Comparison of ENCODE assay signal across 12 mouse cellular contexts in genomic region chr2:73659041-73659440, GRCm38 (mm10).
DNase-seq lines count a peak whose midpoint lies in the region; ATAC-seq and TF ChIP-seq lines count a peak whose summit lies in the region.
"Had no signal": no experiment of that assay in that cellular context is flagged by ENCODE, and none has a peak within 500 bp of the region (broad histone marks: within the 10 kb centered on the region; RNA-seq: fewer than 3 reads in every experiment).

No protein-coding gene starts in this region.

- no peak for TF ChIP-seq EP300 in MEL (IDR thresholded peaks at IDR 0.05; ENCODE audit: low read depth in 1 of 2, low read length in 2 of 2)

- H3K36me3 ChIP-seq in forebrain, embryonic 13.5 days (ENCODE audit: poor library complexity, severe bottlenecking): no peaks in the 10 kb centered on the region
- no peaks in the 10 kb centered on the region for H3K36me3 ChIP-seq in forebrain, embryonic 12.5 days (replicated peaks)
- H3K36me3 ChIP-seq in hindbrain, embryonic 13.5 days: no peaks in the 10 kb centered on the region
- no peaks in the 10 kb centered on the region for H3K36me3 ChIP-seq in hindbrain, embryonic 11.5 days (ENCODE audit: control insufficient read depth, insufficient read depth, low read length)
- H3K36me3 ChIP-seq in MEL (ENCODE audit: control insufficient read depth in 1 of 2, insufficient read depth in 2 of 2, low read length in 2 of 2): no peaks in the 10 kb centered on the region
- H3K36me3 ChIP-seq in midbrain, embryonic 14.5 days (ENCODE audit: control insufficient read depth, insufficient read depth, low read length): no peaks in the 10 kb centered on the region

- H3K4me1 ChIP-seq in forebrain, embryonic 13.5 days: peaks cover 40% of the 10 kb centered on the region
- peaks cover 44% of the 10 kb centered on the region for H3K4me1 ChIP-seq in forebrain, embryonic 12.5 days
- peaks cover 38% of the 10 kb centered on the region for H3K4me1 ChIP-seq in hindbrain, embryonic 13.5 days (replicated peaks)
- H3K4me1 ChIP-seq in hindbrain, embryonic 11.5 days (replicated peaks; ENCODE audit: control insufficient read depth, insufficient read depth, low read length): peaks cover 3% of the 10 kb centered on the region; the same call in 1 of the 2 replicates
- no peaks in the 10 kb centered on the region for H3K4me1 ChIP-seq in MEL (ENCODE audit: control insufficient read depth in 1 of 2, insufficient read depth in 2 of 2, low read length in 2 of 2)
- H3K4me1 ChIP-seq in midbrain, embryonic 14.5 days (ENCODE audit: control insufficient read depth, insufficient read depth, low read length): peaks cover 40% of the 10 kb centered on the region

- no peak for TF ChIP-seq CTCF in MEL (IDR thresholded peaks at IDR 0.05 in 2 of 3, conservative IDR thresholded peaks at IDR 0.05 in 1 of 3; ENCODE audit: control insufficient read depth in 1 of 3, insufficient read depth in 1 of 3, low read depth in 2 of 3, low read length in 3 of 3, poor library complexity in 1 of 3, severe bottlenecking in 1 of 3)

- no peak overlapping the region for H3K4me2 ChIP-seq in forebrain, embryonic 13.5 days
- no peak overlapping the region for H3K4me2 ChIP-seq in forebrain, embryonic 12.5 days
- peak overlapping the region; percentile 49; the same call in 1 of the 2 replicates for H3K4me2 ChIP-seq in hindbrain, embryonic 13.5 days
- no peak overlapping the region for H3K4me2 ChIP-seq in hindbrain, embryonic 11.5 days (replicated peaks; ENCODE audit: low read depth, low read length)
- H3K4me2 ChIP-seq in midbrain, embryonic 14.5 days (ENCODE audit: low read length): peak overlapping the region; percentile 53

- H3K4me3 ChIP-seq in forebrain, embryonic 13.5 days: no peak overlapping the region
- no peak overlapping the region for H3K4me3 ChIP-seq in forebrain, embryonic 12.5 days (replicated peaks)
- no peak overlapping the region for H3K4me3 ChIP-seq in hindbrain, embryonic 13.5 days
- H3K4me3 ChIP-seq in hindbrain, embryonic 11.5 days (ENCODE audit: low read depth, low read length): no peak overlapping the region
- peak overlapping the region; percentile 58 to 63 for H3K4me3 ChIP-seq in MEL (ENCODE audit: control insufficient read depth in 1 of 2, insufficient read depth in 1 of 2, low read depth in 2 of 2, low read length in 2 of 2)
- H3K4me3 ChIP-seq in midbrain, embryonic 14.5 days (replicated peaks; ENCODE audit: low read depth, low read length): no peak overlapping the region
- H3K4me3 ChIP-seq: myocyte had no signal

- H3K27me3 ChIP-seq in forebrain, embryonic 13.5 days: no peaks in the 10 kb centered on the region
- H3K27me3 ChIP-seq in forebrain, embryonic 12.5 days: no peaks in the 10 kb centered on the region
- no peaks in the 10 kb centered on the region for H3K27me3 ChIP-seq in hindbrain, embryonic 13.5 days
- H3K27me3 ChIP-seq in hindbrain, embryonic 11.5 days (ENCODE audit: control insufficient read depth, insufficient read depth, low read length): no peaks in the 10 kb centered on the region
- H3K27me3 ChIP-seq in MEL (ENCODE audit: control insufficient read depth in 1 of 2, insufficient read depth in 2 of 2, low read length in 2 of 2): no peaks in the 10 kb centered on the region
- H3K27me3 ChIP-seq in midbrain, embryonic 14.5 days (ENCODE audit: control insufficient read depth, insufficient read depth, low read length): no peaks in the 10 kb centered on the region

- no peak for ATAC-seq in forebrain, embryonic 13.5 days
- no peak for ATAC-seq in forebrain, embryonic 12.5 days (ENCODE audit: low FRiP score)
- ATAC-seq in hindbrain, embryonic 13.5 days (ENCODE audit: low FRiP score): no peak
- ATAC-seq in hindbrain, embryonic 11.5 days (ENCODE audit: low FRiP score): no peak
- no peak for ATAC-seq in midbrain, embryonic 14.5 days (ENCODE audit: low FRiP score, low TSS enrichment)
- ATAC-seq in megakaryocyte, adult 5-6 weeks (ENCODE audit: poor library complexity, severe bottlenecking): no peak
- ATAC-seq: liver, postnatal 0 days had no signal

- WGBS in forebrain, embryonic 13.5 days: 63% methylated on average over 8 of the region's 8 CpGs
- 75% methylated on average over 8 of the region's 8 CpGs for WGBS in forebrain, embryonic 12.5 days
- 51% methylated on average over 8 of the region's 8 CpGs for WGBS in hindbrain, embryonic 13.5 days
- 75% methylated on average over 8 of the region's 8 CpGs for WGBS in hindbrain, embryonic 11.5 days
- WGBS in midbrain, embryonic 14.5 days: 25% methylated on average over 8 of the region's 8 CpGs

- peak overlapping the region; percentile 8; the same call in 1 of the 2 replicates for H3K9ac ChIP-seq in forebrain, embryonic 13.5 days
- no peak overlapping the region for H3K9ac ChIP-seq in forebrain, embryonic 12.5 days
- no peak overlapping the region for H3K9ac ChIP-seq in hindbrain, embryonic 13.5 days
- no peak overlapping the region for H3K9ac ChIP-seq in hindbrain, embryonic 11.5 days (ENCODE audit: low read depth, low read length)
- H3K9ac ChIP-seq in MEL (ENCODE audit: control insufficient read depth, low read depth, low read length, poor library complexity, severe bottlenecking): peak overlapping the region; percentile 47
- no peak overlapping the region; the same call in 1 of the 2 replicates for H3K9ac ChIP-seq in midbrain, embryonic 14.5 days (replicated peaks; ENCODE audit: low read length)
- H3K9ac ChIP-seq: liver, postnatal 0 days had no signal

- TF ChIP-seq RAD21 in MEL (IDR thresholded peaks at IDR 0.05; ENCODE audit: low read depth, low read length): no peak

- TF ChIP-seq POLR2A in MEL (IDR thresholded peaks at IDR 0.05; ENCODE audit: control insufficient read depth in 1 of 2, insufficient read depth in 1 of 2, low read depth in 1 of 2, low read length in 2 of 2, poor library complexity in 1 of 2): no peak

- no peaks in the 10 kb centered on the region for H3K79me2 ChIP-seq in MEL (ENCODE audit: control insufficient read depth, insufficient read depth, low read length, poor library complexity)

- no peak for DNase-seq in hindbrain, embryonic 11.5 days (ENCODE audit: low spot score)
- DNase-seq in MEL (ENCODE audit: low read depth, low spot score): peak; percentile 47
- no peak for DNase-seq in midbrain, embryonic 14.5 days
- DNase-seq in urinary bladder, postnatal 36 days (ENCODE audit: low spot score in 2 of 2): no peak
- DNase-seq: liver, postnatal 0 days; right cerebral cortex, postnatal 25 days had no signal

- H3K27ac ChIP-seq in forebrain, embryonic 13.5 days: no peak overlapping the region; the same call in 1 of the 2 replicates
- no peak overlapping the region for H3K27ac ChIP-seq in forebrain, embryonic 12.5 days
- 0 out of 2 replicates have a peak overlapping the region, but pooled peaks have one; percentile 52 for H3K27ac ChIP-seq in hindbrain, embryonic 13.5 days
- no peak overlapping the region for H3K27ac ChIP-seq in hindbrain, embryonic 11.5 days (ENCODE audit: low read depth, low read length)
- H3K27ac ChIP-seq in MEL (ENCODE audit: control insufficient read depth, low read depth, low read length): no peak overlapping the region
- no peak overlapping the region for H3K27ac ChIP-seq in midbrain, embryonic 14.5 days (replicated peaks; ENCODE audit: low read depth, low read length)
- H3K27ac ChIP-seq: kidney, postnatal 0 days had no signal

- H3K9me3 ChIP-seq in forebrain, embryonic 13.5 days (replicated peaks): no peaks in the 10 kb centered on the region
- no peaks in the 10 kb centered on the region for H3K9me3 ChIP-seq in forebrain, embryonic 12.5 days
- H3K9me3 ChIP-seq in hindbrain, embryonic 13.5 days: no peaks in the 10 kb centered on the region
- no peaks in the 10 kb centered on the region for H3K9me3 ChIP-seq in hindbrain, embryonic 11.5 days (ENCODE audit: control insufficient read depth, low read length)
- H3K9me3 ChIP-seq in MEL (replicated peaks; ENCODE audit: insufficient read depth, low read length): no peaks in the 10 kb centered on the region
- H3K9me3 ChIP-seq in midbrain, embryonic 14.5 days (ENCODE audit: control insufficient read depth, low read length): no peaks in the 10 kb centered on the region

TF ChIP-seq in MEL, 35 proteins besides CTCF, POLR2A, EP300 and RAD21:
- TF ChIP-seq USF1 (IDR thresholded peaks at IDR 0.05; ENCODE audit: low read depth, low read length): no peak
- peak; percentile 52 for TF ChIP-seq GATA1 (IDR thresholded peaks at IDR 0.05; ENCODE audit: low read depth, low read length)
- peak; percentile 32; the same call in 1 of the 2 replicates for TF ChIP-seq TAL1 (IDR thresholded peaks at IDR 0.05; ENCODE audit: low read length)
- no peak for TF ChIP-seq ZMIZ1 (IDR thresholded peaks at IDR 0.05; ENCODE audit: low read depth, low read length)
- TF ChIP-seq MYC (IDR thresholded peaks at IDR 0.05; ENCODE audit: low read depth, low read length): no peak
- TF ChIP-seq UBTF (IDR thresholded peaks at IDR 0.05; ENCODE audit: borderline replicate concordance, insufficient read depth, low read depth, low read length): no peak

Comparison
In these comparisons a context has a peak if more than half of its experiments do, and no peak if none do; other contexts are left out.
1. H3K4me2 ChIP-seq: peak in hindbrain, embryonic 13.5 days (single experiment) and midbrain, embryonic 14.5 days (single experiment); none in forebrain, embryonic 13.5 days (single experiment), forebrain, embryonic 12.5 days (single experiment) and hindbrain, embryonic 11.5 days (single experiment).
2. H3K9ac ChIP-seq: peak in forebrain, embryonic 13.5 days (single experiment) and MEL (single experiment); none in forebrain, embryonic 12.5 days (single experiment), hindbrain, embryonic 13.5 days (single experiment), hindbrain, embryonic 11.5 days (single experiment) and midbrain, embryonic 14.5 days (single experiment).
3. H3K4me3 ChIP-seq: peak in MEL (2 of 2); none in forebrain, embryonic 13.5 days (single experiment), forebrain, embryonic 12.5 days (single experiment), hindbrain, embryonic 13.5 days (single experiment), hindbrain, embryonic 11.5 days (single experiment) and midbrain, embryonic 14.5 days (single experiment).